Mouse (Mus musculus) limb, embryonic 14.5 days (tissue): ENCODE data around the gene U2af1. TPM values are rescaled to one million over a fixed set of nuclear protein-coding genes. Genes with fewer than 3 reads are reported as not detected.

Experiments used
- ATAC-seq: fragments of 200-750 bp; cut with Nextera tagmentation; 2 replicates; pipeline ENCODE4 v1.8.0; 2017; ENCODE audit warnings: low read depth, moderate number of reproducible peaks, moderate TSS enrichment; ENCODE audit not compliant: low FRiP score
- DNase-seq: peaks from one replicate; pipeline ENCODE4 v3.0.0-alpha.2; 2015; ENCODE audit warnings: low spot score
- H3K27ac ChIP-seq: fragments of 300-500 bp; sonication (generic); replicated peaks from 2 replicates; pipeline ENCODE4 v1.5.1; 2014; ENCODE audit warnings: low read depth, mild to moderate bottlenecking, low read length, moderate library complexity, mixed read lengths
- H3K27me3 ChIP-seq: fragments of 300-500 bp; sonication (generic); 2 replicates; pipeline ENCODE4 v1.6.1; 2014; ENCODE audit warnings: low read length, mixed read lengths; ENCODE audit not compliant: control insufficient read depth, insufficient read depth
- H3K36me3 ChIP-seq: fragments of 300-500 bp; sonication (generic); 2 replicates; pipeline ENCODE4 v1.6.1; 2014; ENCODE audit warnings: mild to moderate bottlenecking, low read length, moderate library complexity, mixed read lengths; ENCODE audit not compliant: control insufficient read depth, insufficient read depth
- H3K4me1 ChIP-seq: fragments of 300-500 bp; sonication (generic); 2 replicates; pipeline ENCODE4 v1.6.1; 2014; ENCODE audit warnings: antibody characterized with exemption, low read length, mixed read lengths; ENCODE audit not compliant: control insufficient read depth, insufficient read depth
- H3K4me2 ChIP-seq: fragments of 300-500 bp; sonication (generic); replicated peaks from 2 replicates; pipeline ENCODE4 v1.6.1; 2014; ENCODE audit warnings: low read depth, mild to moderate bottlenecking, low read length, moderate library complexity; ENCODE audit not compliant: severe bottlenecking
- H3K4me3 ChIP-seq: fragments of 300-500 bp; sonication (generic); replicated peaks from 2 replicates; pipeline ENCODE4 v1.5.1; 2014; ENCODE audit warnings: low read length
- H3K9ac ChIP-seq: fragments of 300-500 bp; sonication (generic); 2 replicates; pipeline ENCODE4 v1.6.1; 2014; ENCODE audit warnings: mild to moderate bottlenecking, low read depth, low read length, moderate library complexity; ENCODE audit not compliant: severe bottlenecking
- H3K9me3 ChIP-seq: fragments of 300-500 bp; sonication (generic); 2 replicates; pipeline ENCODE4 v1.6.1; 2016; ENCODE audit warnings: low read length; ENCODE audit not compliant: control insufficient read depth
- POLR2A ChIP-seq: fragments of 200-500 bp; IDR thresholded peaks from 2 replicates; pipeline ENCODE4 v1.8.0; 2012; ENCODE audit warnings: inconsistent platforms, mild to moderate bottlenecking, moderate library complexity, borderline replicate concordance; ENCODE audit not compliant: insufficient read depth, insufficient read length; ENCODE audit errors: extremely low read depth
- WGBS: fragments of 180-500 bp; shearing (Covaris S2); extraction: QIAGEN DNeasy Blood & Tissue Kit; methylation state at CpG from one replicate; pipeline ENCODE4 v1.1.7; 2014; 5-methylcytosine and 5-hydroxymethylcytosine counted together
- polyA plus RNA-seq, 2 experiments: library from polyadenylated mRNA; depleted of rRNA in 1 of 2; stranded (reverse) in 1 of 2; unstranded in 1 of 2; fragments of >200 nt; fragmentation: Nextera tagmentation in 1 of 2; extraction: Ambion mirVana in 1 of 2; gene quantifications; 2 replicates each; pipeline versions ENCODE4 v1.2.1 to v1.2.3; 2012 to 2014

Gene U2af1
- polyA plus RNA-seq, 2 experiments: 151 to 345 TPM

DNA sequence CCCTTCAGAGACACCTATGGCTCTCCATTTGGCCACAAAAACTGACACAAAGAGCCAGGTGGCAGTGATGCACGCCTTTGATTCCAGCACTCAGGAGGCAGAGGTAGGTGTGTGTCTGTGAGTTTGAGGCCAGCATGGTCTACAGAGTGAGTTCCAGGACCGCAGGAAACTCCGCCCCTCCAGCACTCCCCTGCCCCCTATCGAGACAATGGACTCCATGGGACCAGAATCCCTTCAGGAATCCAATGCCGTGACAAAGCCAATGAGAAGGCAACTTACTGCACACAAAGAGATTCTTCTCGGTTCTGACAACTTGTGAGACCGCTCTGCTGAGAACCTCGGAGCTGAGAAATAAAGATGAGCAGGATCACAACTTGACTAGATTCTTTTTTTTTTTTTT is 16.4 kb downstream of the U2af1 start:
- Histone ChIP-seq H3K36me3 (peaks cover 12% of the 10 kb centered on the region), H3K27me3 (no peaks in the 10 kb centered on the region), H3K27ac (no peak overlapping the region), H3K4me1 (no peaks in the 10 kb centered on the region), H3K4me3 (no peak overlapping the region), H3K9me3 (no peaks in the 10 kb centered on the region), H3K9ac (no peak overlapping the region), H3K4me2 (no peak overlapping the region)
- no peak for DNase-seq
- 57% methylated on average over 8 of the region's 8 CpGs for WGBS
- no peak for TF ChIP-seq POLR2A
- ATAC-seq: no peak

DNA sequence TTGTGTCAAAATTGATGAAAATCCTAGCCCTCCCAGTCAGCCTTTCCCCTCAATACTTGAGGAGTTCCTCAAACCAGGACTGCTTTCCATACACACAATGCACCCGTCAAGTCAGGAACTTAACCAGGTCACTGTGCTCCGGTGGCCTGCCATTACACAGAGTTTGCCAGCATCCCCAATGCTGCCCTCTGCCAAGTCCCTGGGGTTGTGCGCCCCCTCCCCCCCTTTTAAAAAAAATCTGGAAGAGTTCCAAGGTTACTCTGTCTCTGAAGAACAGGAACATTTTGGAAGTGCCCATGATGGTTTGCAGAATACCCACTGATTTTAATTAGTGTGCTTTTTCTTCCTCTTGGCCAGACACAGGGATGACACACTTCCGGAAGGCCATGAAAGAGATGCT is 19.0 kb downstream of the U2af1 start:
- Histone ChIP-seq H3K27me3 (peaks cover 17% of the 10 kb centered on the region), H3K9me3 (no peaks in the 10 kb centered on the region), H3K9ac (no peak overlapping the region), H3K4me1 (peaks cover 8% of the 10 kb centered on the region), H3K4me2 (no peak overlapping the region), H3K27ac (no peak overlapping the region), H3K4me3 (no peak overlapping the region), H3K36me3 (no peaks in the 10 kb centered on the region)
- no peak for TF ChIP-seq POLR2A
- ATAC-seq (no peak), DNase-seq (no peak)
- WGBS: 50% methylated on average over 4 of the region's 4 CpGs

DNA sequence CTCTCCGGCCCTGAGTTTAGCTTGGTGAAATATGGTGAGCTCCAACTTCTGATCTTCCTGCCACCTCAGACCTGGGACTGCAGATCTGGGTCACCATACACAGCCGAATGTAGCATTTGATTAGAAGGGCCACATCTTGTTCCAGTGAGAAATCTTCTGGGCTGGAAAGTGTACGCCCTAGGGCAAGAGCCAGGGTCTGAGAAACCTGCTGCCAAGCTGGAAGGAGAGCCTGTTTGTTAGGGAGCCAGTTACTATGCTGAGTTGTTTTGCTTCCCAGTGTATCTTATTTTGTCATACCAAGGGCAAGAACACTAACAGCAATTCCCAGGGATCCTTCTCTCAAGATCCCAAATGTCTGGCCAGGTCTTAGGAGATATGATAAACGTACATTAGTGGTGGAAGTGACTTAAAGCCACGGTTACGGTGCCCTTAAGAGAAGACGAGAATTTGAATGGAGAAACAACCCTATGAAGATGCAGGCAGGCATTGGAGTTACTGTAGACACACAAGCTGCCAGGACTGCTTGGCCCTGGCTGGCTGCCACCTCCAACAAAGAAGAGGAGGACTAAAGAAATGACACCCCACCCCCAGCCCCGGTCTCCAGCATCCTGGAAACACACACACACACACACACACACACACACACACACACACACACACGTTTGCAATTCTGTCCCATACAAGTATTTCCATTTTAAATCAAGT is 20.7 kb downstream of the U2af1 start:
- no peaks in the 10 kb centered on the region for H3K36me3 ChIP-seq
- H3K4me3 ChIP-seq: no peak overlapping the region
- TF ChIP-seq POLR2A: no peak
- no peaks in the 10 kb centered on the region for H3K9me3 ChIP-seq
- H3K9ac ChIP-seq: no peak overlapping the region
- H3K4me1 ChIP-seq: peaks cover 8% of the 10 kb centered on the region
- no peak overlapping the region for H3K27ac ChIP-seq
- H3K27me3 ChIP-seq: peaks cover 17% of the 10 kb centered on the region
- ATAC-seq (no peak), DNase-seq (no peak)
- 61% methylated on average over 9 of the region's 9 CpGs for WGBS
- H3K4me2 ChIP-seq: no peak overlapping the region; the same call in 1 of the 2 replicates

DNA sequence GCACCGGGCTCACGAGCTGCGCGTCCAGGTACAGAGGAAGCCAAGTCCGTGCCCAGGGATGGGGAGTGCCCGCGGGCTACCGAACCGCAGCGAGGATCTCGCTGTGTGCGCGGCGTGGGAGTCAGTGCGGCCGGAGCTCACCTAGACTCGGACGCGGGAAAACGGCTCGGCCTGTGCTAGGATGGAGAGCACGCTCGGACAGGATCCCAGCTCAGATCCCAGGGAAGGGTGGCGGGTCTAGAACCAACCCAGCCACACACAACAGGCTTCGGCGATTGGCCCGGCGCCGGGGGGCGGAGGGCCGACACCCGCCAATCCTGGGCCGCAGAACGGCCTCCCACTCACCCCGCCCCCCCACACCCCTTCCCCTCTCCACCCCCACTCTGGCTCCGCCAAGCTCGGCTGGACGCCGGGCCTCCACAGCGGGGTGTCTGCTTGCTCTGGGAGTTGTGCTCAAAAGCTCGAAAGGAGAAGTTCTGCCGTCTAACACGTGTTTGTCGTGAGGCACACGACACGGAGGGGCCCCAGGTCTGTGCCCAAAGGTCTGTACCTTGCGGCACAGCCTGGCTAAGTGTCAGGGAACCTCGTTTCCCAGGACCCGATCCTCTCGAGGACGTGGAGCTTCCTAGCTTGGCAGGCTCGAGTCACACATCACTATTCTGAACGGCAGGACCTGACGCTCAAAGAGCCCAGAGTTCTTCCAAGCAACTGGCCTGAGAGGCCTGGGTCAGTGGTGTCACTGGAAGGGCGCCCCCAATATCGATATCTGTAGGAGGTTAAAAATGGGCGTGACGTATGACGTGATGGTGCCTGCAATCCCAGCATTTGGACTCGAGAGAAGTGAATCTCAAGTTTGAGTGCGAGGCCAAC is 21.5 kb downstream of the U2af1 start, which contains the start of gene Cbs:
Gene Cbs, minus strand, starts transcription at position 297 of the 870 bp plus-strand sequence.
- TF ChIP-seq POLR2A: peak; percentile 54; the same call in 1 of the 2 replicates
- H3K27ac ChIP-seq: no peak within 1 kb of the TSS
- peak; percentile 84 for DNase-seq

DNA sequence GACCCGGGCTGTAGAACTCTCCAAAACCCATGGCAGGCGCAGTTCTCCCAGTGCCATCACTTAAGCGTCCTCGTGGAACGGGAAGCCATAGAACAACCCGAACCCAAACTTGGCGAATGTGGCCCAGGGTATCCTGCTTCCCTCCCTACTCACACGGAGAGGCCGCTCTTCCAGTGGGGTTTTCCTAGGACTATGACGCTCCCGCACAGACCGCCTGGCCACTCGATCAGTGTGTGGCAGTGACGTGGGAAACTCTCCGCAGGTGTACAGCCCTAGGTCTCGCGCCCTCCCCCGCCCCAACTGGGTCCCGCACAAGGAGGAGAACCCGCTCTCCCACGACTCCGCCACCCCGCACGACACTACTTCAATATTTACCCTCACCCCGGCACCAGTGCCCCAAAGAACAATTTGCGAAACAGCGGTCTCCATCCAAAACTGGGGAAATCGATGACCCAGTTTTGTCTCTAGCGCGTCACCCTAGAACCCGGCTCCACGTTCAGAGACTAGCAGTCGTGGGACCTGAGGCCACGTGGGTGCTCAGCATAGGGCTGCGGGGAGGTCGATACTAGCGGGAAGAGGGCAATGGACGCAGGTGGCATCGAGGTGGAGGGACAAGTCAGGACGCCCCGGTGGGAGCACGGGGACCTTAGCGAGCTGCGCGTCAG is 22.3 kb downstream of the U2af1 start:
- Histone ChIP-seq H3K9me3 (no peaks in the 10 kb centered on the region), H3K9ac (peak overlapping the region; percentile 45), H3K27ac (no peak overlapping the region), H3K4me2 (peak overlapping the region; percentile 97), H3K4me1 (peaks cover 8% of the 10 kb centered on the region), H3K4me3 (peak overlapping the region; percentile 55), H3K27me3 (peaks cover 17% of the 10 kb centered on the region), H3K36me3 (no peaks in the 10 kb centered on the region)
- WGBS: 7% methylated on average over 40 of the region's 45 CpGs
- DNase-seq: no peak
- no peak for ATAC-seq
- no peak for TF ChIP-seq POLR2A

More for the DNA sequence above, 21.5 kb downstream of the U2af1 start, which contains the start of gene Cbs:
- Histone ChIP-seq H3K27me3 (peaks cover 17% of the 10 kb centered on the region), H3K9ac (peak within 1 kb of the TSS; percentile 45), H3K4me3 (peak within 1 kb of the TSS; percentile 55), H3K4me1 (peaks cover 8% of the 10 kb centered on the region), H3K36me3 (no peaks in the 10 kb centered on the region), H3K4me2 (peak within 1 kb of the TSS; percentile 97), H3K9me3 (no peaks in the 10 kb centered on the region)
- WGBS: 4% methylated on average over 56 of the region's 61 CpGs
- peak; percentile 95 for ATAC-seq
